Mouse (Mus musculus) urinary bladder, adult 18-20 months (tissue): ENCODE results near the gene Zfp362.

Experiments used
- DNase-seq, 2 experiments: peaks; one replicate each; pipeline ENCODE4 v3.0.0; 2022; ENCODE audit warnings: low spot score in 2 of 2, mixed read lengths in 2 of 2

Gene Zfp362

GRCm38 (mm10) chr4:128801675-128802465 lies 4.0 kb downstream of the Zfp362 start:
- no peak for DNase-seq

GRCm38 (mm10) chr4:128796788-128797187 lies 9.1 kb downstream of the Zfp362 start:
- no peak for DNase-seq

GRCm38 (mm10) chr4:128795596-128795995 lies 10.2 kb downstream of the Zfp362 start:
- DNase-seq, result no peak

GRCm38 (mm10) chr4:128794198-128794597 lies 11.6 kb downstream of the Zfp362 start:
- no peak for DNase-seq

GRCm38 (mm10) chr4:128793710-128794109 lies 12.1 kb downstream of the Zfp362 start:
- peak; percentile 30 to 38 for DNase-seq

GRCm38 (mm10) chr4:128789646-128790045 lies 16.2 kb downstream of the Zfp362 start:
- peak; percentile 31 to 60 for DNase-seq

GRCm38 (mm10) chr4:128788108-128788507 lies 17.7 kb downstream of the Zfp362 start:
- DNase-seq, result no peak

- DNase-seq, result no peak
Observed at GRCm38 (mm10) chr4:128787023-128787939, 18.6 kb downstream of the Zfp362 start.

GRCm38 (mm10) chr4:128785921-128786654 lies 19.8 kb downstream of the Zfp362 start:
- DNase-seq, result no peak

GRCm38 (mm10) chr4:128784950-128785631 lies 20.8 kb downstream of the Zfp362 start:
- DNase-seq, result no peak

GRCm38 (mm10) chr4:128782645-128783044 lies 23.2 kb downstream of the Zfp362 start:
- no peak for DNase-seq

- DNase-seq, result no peak
Observed at GRCm38 (mm10) chr4:128782037-128782436, 23.8 kb downstream of the Zfp362 start.

GRCm38 (mm10) chr4:128777593-128777992 lies 28.3 kb downstream of the Zfp362 start:
- no peak for DNase-seq

GRCm38 (mm10) chr4:128776568-128777289 lies 29.1 kb downstream of the Zfp362 start:
- DNase-seq, result peak; percentile 40 to 84

GRCm38 (mm10) chr4:128774467-128774866 lies 31.4 kb downstream of the Zfp362 start:
- no peak for DNase-seq

GRCm38 (mm10) chr4:128773820-128774219 lies 32.0 kb downstream of the Zfp362 start:
- DNase-seq, result no peak

GRCm38 (mm10) chr4:128770698-128771097 lies 35.1 kb downstream of the Zfp362 start:
- DNase-seq, result no peak

- DNase-seq, result no peak
Observed at GRCm38 (mm10) chr4:128769569-128770355, 36.1 kb downstream of the Zfp362 start.

- DNase-seq, result peak in 1 of 2 experiments; percentile 21
Observed at GRCm38 (mm10) chr4:128768120-128768519, 37.7 kb downstream of the Zfp362 start.

- DNase-seq, result no peak
Observed at GRCm38 (mm10) chr4:128766929-128767328, 38.9 kb downstream of the Zfp362 start.
